In the genomic region with DNA sequence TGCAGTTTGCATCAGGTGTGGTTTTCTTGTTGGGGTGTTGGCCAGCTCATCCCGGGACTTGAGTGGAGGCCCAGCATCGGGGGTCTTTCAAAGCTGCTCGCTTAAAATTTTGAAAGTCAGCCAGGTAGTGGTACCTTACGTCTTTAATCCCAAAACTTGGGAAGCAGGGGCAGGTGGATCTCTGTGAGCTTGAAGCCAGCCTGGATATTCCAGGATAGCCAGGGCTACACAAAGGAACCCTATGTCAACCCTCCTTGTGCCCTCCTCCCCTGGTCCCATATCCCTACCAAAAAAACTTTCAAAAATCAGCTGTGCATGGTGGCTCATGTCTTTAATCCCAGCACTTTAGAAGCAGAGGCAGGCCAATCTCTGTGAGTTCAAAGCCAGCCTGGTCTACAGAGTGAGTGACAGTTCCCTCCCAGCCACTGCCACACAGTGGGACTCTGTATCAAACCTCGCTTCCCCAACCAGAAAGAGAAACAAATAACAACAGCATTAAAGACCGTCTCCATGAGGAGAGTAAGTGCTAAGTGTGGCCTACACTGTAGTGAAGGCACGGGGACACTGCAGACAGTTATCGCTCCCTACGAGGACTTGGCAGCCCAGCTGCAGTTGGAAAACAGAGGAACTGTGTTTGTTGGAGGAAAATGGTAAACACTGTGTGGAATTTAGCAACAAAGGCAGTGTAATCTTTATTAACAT, we compare ENCODE assay signal across 9 mouse cellular contexts. TPM values are rescaled to one million over a fixed set of nuclear protein-coding genes. Genes with fewer than 3 reads are reported as not detected.
A peak's percentile ranks its signal among the peaks of the same experiment; 100 is the strongest.
DNase-seq lines count a peak whose midpoint lies in the region; ATAC-seq and TF ChIP-seq lines count a peak whose summit lies in the region.
"Had no signal": no experiment of that assay in that cellular context is flagged by ENCODE, and none has a peak within 500 bp of the region (broad histone marks: within the 10 kb centered on the region; RNA-seq: fewer than 3 reads in every experiment).

No protein-coding gene starts in this region.

- WGBS in heart, embryonic 15.5 days, result 71% methylated on average over 9 of the region's 9 CpGs
- 71% methylated on average over 9 of the region's 9 CpGs for WGBS in forebrain, embryonic 16.5 days
- 65% methylated on average over 9 of the region's 9 CpGs for WGBS in limb, embryonic 15.5 days

- no peak for TF ChIP-seq CTCF in left cerebral cortex, adult 2 months (IDR thresholded peaks at IDR 0.05)

- peak overlapping the region; percentile 87 for H3K27ac ChIP-seq in heart, embryonic 15.5 days
- peak overlapping the region; percentile 68 for H3K27ac ChIP-seq in brown adipose tissue, adult 24 weeks (replicated peaks; ENCODE audit: low read depth, low read length)
- peak overlapping the region; percentile 52 for H3K27ac ChIP-seq in forebrain, embryonic 16.5 days (ENCODE audit: low read length)
- H3K27ac ChIP-seq in limb, embryonic 15.5 days, result peak overlapping the region; percentile 77
- no peak overlapping the region for H3K27ac ChIP-seq in left cerebral cortex, adult 2 months

- H3K4me2 ChIP-seq in heart, embryonic 15.5 days, result no peak overlapping the region
- H3K4me2 ChIP-seq in forebrain, embryonic 16.5 days (ENCODE audit: low read length), result no peak overlapping the region
- H3K4me2 ChIP-seq in limb, embryonic 15.5 days, result no peak overlapping the region

- no peak overlapping the region for H3K9ac ChIP-seq in heart, embryonic 15.5 days
- H3K9ac ChIP-seq in forebrain, embryonic 16.5 days (replicated peaks; ENCODE audit: low read depth, low read length), result no peak overlapping the region
- no peak overlapping the region for H3K9ac ChIP-seq in limb, embryonic 15.5 days

- no peaks in the 10 kb centered on the region for H3K27me3 ChIP-seq in heart, embryonic 15.5 days
- no peaks in the 10 kb centered on the region for H3K27me3 ChIP-seq in forebrain, embryonic 16.5 days (replicated peaks; ENCODE audit: control insufficient read depth, insufficient read depth, low read length)
- H3K27me3 ChIP-seq in limb, embryonic 15.5 days, result no peaks in the 10 kb centered on the region

- H3K4me1 ChIP-seq in heart, embryonic 15.5 days (replicated peaks), result peaks cover 13% of the 10 kb centered on the region
- H3K4me1 ChIP-seq in brown adipose tissue, adult 24 weeks (ENCODE audit: control insufficient read depth, insufficient read depth, insufficient read length, low read length), result peaks cover 9% of the 10 kb centered on the region; the same call in 1 of the 2 replicates
- H3K4me1 ChIP-seq in forebrain, embryonic 16.5 days (replicated peaks; ENCODE audit: control insufficient read depth, insufficient read depth, low read length), result 0 out of 2 replicates have a peak, but pooled peaks cover 7% of the 10 kb centered on the region
- H3K4me1 ChIP-seq in limb, embryonic 15.5 days, result 0 out of 2 replicates have a peak, but pooled peaks cover 4% of the 10 kb centered on the region

- peak; percentile 56 for ATAC-seq in heart, embryonic 15.5 days (replicated peaks; ENCODE audit: insufficient number of reproducible peaks, insufficient read depth, low FRiP score, low read depth)
- ATAC-seq in forebrain, embryonic 16.5 days, result peak; percentile 83
- no peak for ATAC-seq in limb, embryonic 15.5 days (ENCODE audit: insufficient number of reproducible peaks, low FRiP score, low TSS enrichment, low read depth)
- no peak for ATAC-seq in cerebellum, adult (ENCODE audit: insufficient number of reproducible peaks, low FRiP score, low TSS enrichment)

- intact Hi-C loops in heart, postnatal 10 days (cut with DNase I), result no loop called here
- intact Hi-C loops in left cerebral cortex, adult 2 months (cut with DNase I), result no loop called here

- H3K9me3 ChIP-seq in heart, embryonic 15.5 days (replicated peaks), result no peaks in the 10 kb centered on the region
- H3K9me3 ChIP-seq in forebrain, embryonic 16.5 days (ENCODE audit: control insufficient read depth, low read length), result no peaks in the 10 kb centered on the region
- no peaks in the 10 kb centered on the region for H3K9me3 ChIP-seq in limb, embryonic 15.5 days

- H3K36me3 ChIP-seq in heart, embryonic 15.5 days, result peaks cover 5% of the 10 kb centered on the region; the same call in 1 of the 2 replicates
- H3K36me3 ChIP-seq in forebrain, embryonic 16.5 days (ENCODE audit: control insufficient read depth, insufficient read depth), result no peaks in the 10 kb centered on the region
- peaks cover 14% of the 10 kb centered on the region for H3K36me3 ChIP-seq in limb, embryonic 15.5 days

- DNase-seq in heart, postnatal 10 days, result no peak
- no peak for DNase-seq in left cerebral cortex, adult 2 months (ENCODE audit: extremely low spot score in 1 of 2, low spot score in 2 of 2)
- DNase-seq in cerebellum, postnatal 10 days, result no peak
- DNase-seq: adrenal gland, adult 8-10 months had no signal

- H3K4me3 ChIP-seq in heart, embryonic 15.5 days, result no peak overlapping the region
- no peak overlapping the region for H3K4me3 ChIP-seq in brown adipose tissue, adult 24 weeks (ENCODE audit: insufficient read depth, low read depth, low read length)
- no peak overlapping the region for H3K4me3 ChIP-seq in forebrain, embryonic 16.5 days (replicated peaks; ENCODE audit: low read length)
- H3K4me3 ChIP-seq in limb, embryonic 15.5 days, result no peak overlapping the region
- H3K4me3 ChIP-seq in left cerebral cortex, adult 2 months, result no peak overlapping the region

RNA-seq across cellular contexts. Expression of gene Tango6, which starts 21.5 kb away (rescaled TPM):
- polyA plus RNA-seq in heart, embryonic 15.5 days (2015; fragmentation: Nextera tagmentation; extraction: Ambion mirVana), result 6.7 and 8.6 TPM in 2 replicates
- total RNA-seq in heart, postnatal 10 days (2021), result 1 to 10 TPM; 9.3 to 9.4 TPM
- 1.9 and 2.5 TPM in 2 replicates for polyA plus RNA-seq in brown adipose tissue, adult 24 weeks (2012; ENCODE audit: insufficient read depth, insufficient read length, missing spikeins)
- 4.3 and 5.6 TPM in 2 replicates for polyA plus RNA-seq in forebrain, embryonic 16.5 days (2015; fragmentation: Nextera tagmentation; extraction: Ambion mirVana)
- 8.2 and 8.9 TPM in 2 replicates for polyA plus RNA-seq in limb, embryonic 15.5 days (2015; fragmentation: Nextera tagmentation; extraction: Ambion mirVana)
- total RNA-seq in left cerebral cortex, adult 2 months (2021), result 1 to 10 TPM; 6.5 to 6.9 TPM

Comparison
In these comparisons a context has a peak if more than half of its experiments do, and no peak if none do; other contexts are left out.
1. ATAC-seq: peak in heart, embryonic 15.5 days (single experiment) and forebrain, embryonic 16.5 days (single experiment); none in limb, embryonic 15.5 days (single experiment) and cerebellum, adult (single experiment).